Mouse (Mus musculus): ENCODE measurements at regions not wholly inside any gene's neighbourhood (a gene's known extent, or its start where the extent isn't known, plus 50 kb on each side); places are given as distances from the start of the nearest gene placed in this dataset.
A peak's percentile ranks its signal among the peaks of the same experiment; 100 is the strongest.

- no peak for DNase-seq
- Histone ChIP-seq H3K27me3 (ENCODE audit: control insufficient read depth, insufficient read depth, low read length) (no peaks in the 10 kb centered on the region), H3K4me3 (replicated peaks; ENCODE audit: insufficient read depth, low read depth, low read length) (no peak overlapping the region), H3K27ac (ENCODE audit: insufficient read depth, low read length) (no peak overlapping the region), H3K4me1 (ENCODE audit: control insufficient read depth, insufficient read depth, low read length) (no peaks in the 10 kb centered on the region)
- 51% methylated on average over 2 of the region's 2 CpGs for WGBS
- no peak for TF ChIP-seq CTCF (IDR thresholded peaks at IDR 0.05; ENCODE audit: borderline replicate concordance, insufficient read depth, low read depth, low read length)
- TF ChIP-seq POLR2A (IDR thresholded peaks at IDR 0.05; ENCODE audit: borderline replicate concordance, insufficient read depth, low read length), result no peak
Observed at GRCm38 (mm10) chr4:29604322-29604721, 791.4 kb downstream of the Epha7 start.

GRCm38 (mm10) chr4:29617910-29618309, 805.0 kb downstream of the Epha7 start:
- WGBS, result 81% methylated on average over 3 of the region's 3 CpGs
- TF ChIP-seq POLR2A (IDR thresholded peaks at IDR 0.05; ENCODE audit: borderline replicate concordance, insufficient read depth, low read length), result no peak
- TF ChIP-seq CTCF (IDR thresholded peaks at IDR 0.05; ENCODE audit: borderline replicate concordance, insufficient read depth, low read depth, low read length), result no peak
- no peak for DNase-seq
- H3K4me3 ChIP-seq (replicated peaks; ENCODE audit: insufficient read depth, low read depth, low read length), result no peak overlapping the region
- no peaks in the 10 kb centered on the region for H3K4me1 ChIP-seq (ENCODE audit: control insufficient read depth, insufficient read depth, low read length)
- H3K27me3 ChIP-seq (ENCODE audit: control insufficient read depth, insufficient read depth, low read length), result no peaks in the 10 kb centered on the region
- no peak overlapping the region for H3K27ac ChIP-seq (ENCODE audit: insufficient read depth, low read length)

- no peak for TF ChIP-seq CTCF (IDR thresholded peaks at IDR 0.05; ENCODE audit: borderline replicate concordance, insufficient read depth, low read depth, low read length)
- TF ChIP-seq POLR2A (IDR thresholded peaks at IDR 0.05; ENCODE audit: borderline replicate concordance, insufficient read depth, low read length), result no peak
- Histone ChIP-seq H3K4me3 (replicated peaks; ENCODE audit: insufficient read depth, low read depth, low read length) (no peak overlapping the region), H3K27me3 (ENCODE audit: control insufficient read depth, insufficient read depth, low read length) (no peaks in the 10 kb centered on the region), H3K4me1 (ENCODE audit: control insufficient read depth, insufficient read depth, low read length) (no peaks in the 10 kb centered on the region), H3K27ac (ENCODE audit: insufficient read depth, low read length) (no peak overlapping the region)
- 62% methylated on average over 2 of the region's 2 CpGs for WGBS
- no peak for DNase-seq
Observed at GRCm38 (mm10) chr4:29644839-29645565, 832.1 kb downstream of the Epha7 start.

- WGBS, result 46% methylated on average over 2 of the region's 2 CpGs
- Histone ChIP-seq H3K4me1 (ENCODE audit: control insufficient read depth, insufficient read depth, low read length) (no peaks in the 10 kb centered on the region), H3K4me3 (replicated peaks; ENCODE audit: insufficient read depth, low read depth, low read length) (no peak overlapping the region), H3K27ac (ENCODE audit: insufficient read depth, low read length) (no peak overlapping the region), H3K27me3 (ENCODE audit: control insufficient read depth, insufficient read depth, low read length) (no peaks in the 10 kb centered on the region)
- DNase-seq, result no peak
- no peak for TF ChIP-seq POLR2A (IDR thresholded peaks at IDR 0.05; ENCODE audit: borderline replicate concordance, insufficient read depth, low read length)
Observed at GRCm38 (mm10) chr4:29653951-29654350, 841.0 kb downstream of the Epha7 start.

GRCm38 (mm10) chr4:29655606-29656005, 842.7 kb downstream of the Epha7 start:
- Histone ChIP-seq H3K27ac (ENCODE audit: insufficient read depth, low read length) (no peak overlapping the region), H3K4me1 (ENCODE audit: control insufficient read depth, insufficient read depth, low read length) (no peaks in the 10 kb centered on the region), H3K27me3 (ENCODE audit: control insufficient read depth, insufficient read depth, low read length) (no peaks in the 10 kb centered on the region), H3K4me3 (replicated peaks; ENCODE audit: insufficient read depth, low read depth, low read length) (no peak overlapping the region)
- no peak for TF ChIP-seq CTCF (IDR thresholded peaks at IDR 0.05; ENCODE audit: borderline replicate concordance, insufficient read depth, low read depth, low read length)
- TF ChIP-seq POLR2A (IDR thresholded peaks at IDR 0.05; ENCODE audit: borderline replicate concordance, insufficient read depth, low read length), result no peak
- DNase-seq, result no peak
- 86% methylated on average over 1 of the region's 1 CpGs for WGBS

- DNase-seq, result no peak
- no peak for TF ChIP-seq CTCF (IDR thresholded peaks at IDR 0.05; ENCODE audit: borderline replicate concordance, insufficient read depth, low read depth, low read length)
- H3K4me1 ChIP-seq (ENCODE audit: control insufficient read depth, insufficient read depth, low read length), result no peaks in the 10 kb centered on the region
- H3K27me3 ChIP-seq (ENCODE audit: control insufficient read depth, insufficient read depth, low read length), result no peaks in the 10 kb centered on the region
- 65% methylated on average over 6 of the region's 6 CpGs for WGBS
- no peak overlapping the region for H3K4me3 ChIP-seq (replicated peaks; ENCODE audit: insufficient read depth, low read depth, low read length)
- no peak overlapping the region for H3K27ac ChIP-seq (ENCODE audit: insufficient read depth, low read length)
Observed at GRCm38 (mm10) chr4:29661140-29662108, 848.5 kb downstream of the Epha7 start.

GRCm38 (mm10) chr4:29665561-29665960, 852.6 kb downstream of the Epha7 start:
- no peaks in the 10 kb centered on the region for H3K4me1 ChIP-seq (ENCODE audit: control insufficient read depth, insufficient read depth, low read length)
- no peaks in the 10 kb centered on the region for H3K27me3 ChIP-seq (ENCODE audit: control insufficient read depth, insufficient read depth, low read length)
- no peak for TF ChIP-seq CTCF (IDR thresholded peaks at IDR 0.05; ENCODE audit: borderline replicate concordance, insufficient read depth, low read depth, low read length)
- no peak for TF ChIP-seq POLR2A (IDR thresholded peaks at IDR 0.05; ENCODE audit: borderline replicate concordance, insufficient read depth, low read length)
- 29% methylated on average over 8 of the region's 8 CpGs for WGBS
- no peak overlapping the region for H3K27ac ChIP-seq (ENCODE audit: insufficient read depth, low read length)
- DNase-seq, result peak in 1 of 2 experiments; percentile 2
- H3K4me3 ChIP-seq (replicated peaks; ENCODE audit: insufficient read depth, low read depth, low read length), result no peak overlapping the region

GRCm38 (mm10) chr4:29694153-29694552, 881.2 kb downstream of the Epha7 start:
- 73% methylated on average over 3 of the region's 3 CpGs for WGBS
- Histone ChIP-seq H3K27ac (ENCODE audit: insufficient read depth, low read length) (no peak overlapping the region), H3K4me1 (ENCODE audit: control insufficient read depth, insufficient read depth, low read length) (no peaks in the 10 kb centered on the region), H3K4me3 (replicated peaks; ENCODE audit: insufficient read depth, low read depth, low read length) (no peak overlapping the region), H3K27me3 (ENCODE audit: control insufficient read depth, insufficient read depth, low read length) (no peaks in the 10 kb centered on the region)
- no peak for DNase-seq
- TF ChIP-seq POLR2A (IDR thresholded peaks at IDR 0.05; ENCODE audit: borderline replicate concordance, insufficient read depth, low read length), result no peak
- no peak for TF ChIP-seq CTCF (IDR thresholded peaks at IDR 0.05; ENCODE audit: borderline replicate concordance, insufficient read depth, low read depth, low read length)
